Mouse (Mus musculus) testis, adult 2 months (tissue): Measurements from ENCODE around the gene Aig1.

Experiments used
- CTCF ChIP-seq: fragments of 200-500 bp; IDR thresholded peaks from 2 replicates; pipeline ENCODE4 v1.5.1; 2012; ENCODE audit warnings: low read depth, mild to moderate bottlenecking, inconsistent platforms, low read length, moderate library complexity; ENCODE audit not compliant: control insufficient read depth, insufficient read depth, insufficient replicate concordance
- POLR2A ChIP-seq: fragments of 200-500 bp; IDR thresholded peaks from 2 replicates; pipeline ENCODE4 v1.6.1; 2012; ENCODE audit warnings: low read depth, mild to moderate bottlenecking, inconsistent platforms, low read length, moderate library complexity; ENCODE audit not compliant: control insufficient read depth

- TF ChIP-seq CTCF, result no peak
- no peak for TF ChIP-seq POLR2A
These were observed 18.7 kb downstream of the Aig1 start for GRCm38 (mm10) chr10:13850071-13850470.
